Mouse (Mus musculus): ENCODE data around the gene Dapk2. TPM values are rescaled to one million over a fixed set of nuclear protein-coding genes. Genes with fewer than 3 reads are reported as not detected.
A peak's percentile ranks its signal among the peaks of the same experiment; 100 is the strongest.

The Dapk2 gene
- polyA plus RNA-seq, 1 experiment from 2014 or later: 4.4 TPM

- DNase-seq (ENCODE audit: low spot score) (no peak), ATAC-seq (replicated peaks; ENCODE audit: low FRiP score, low TSS enrichment, low read depth) (no peak)
- no peak overlapping the region for H3K27ac ChIP-seq (ENCODE audit: low read depth)
- H3K4me3 ChIP-seq (ENCODE audit: low read depth, low read length): no peak overlapping the region
- no peaks in the 10 kb centered on the region for H3K4me1 ChIP-seq (replicated peaks; ENCODE audit: control insufficient read depth, insufficient read depth, low read length)
- 85% methylated on average over 9 of the region's 9 CpGs for WGBS
- peaks cover 14% of the 10 kb centered on the region; the same call in 1 of the 2 replicates for H3K27me3 ChIP-seq (replicated peaks; ENCODE audit: control insufficient read depth, insufficient read depth, low read length)
- H3K9me3 ChIP-seq (ENCODE audit: control insufficient read depth, low read length): no peaks in the 10 kb centered on the region
- no peaks in the 10 kb centered on the region for H3K36me3 ChIP-seq (ENCODE audit: control insufficient read depth, insufficient read depth, low read length)
- H3K4me2 ChIP-seq (ENCODE audit: low read length): no peak overlapping the region
- H3K9ac ChIP-seq (ENCODE audit: low read length): no peak overlapping the region
Measured at GRCm38 (mm10) chr9:66154013-66154412, 4.0 kb upstream of the Dapk2 start.

- Histone ChIP-seq H3K4me2 (ENCODE audit: low read length) (no peak overlapping the region), H3K27me3 (replicated peaks; ENCODE audit: control insufficient read depth, insufficient read depth, low read length) (peaks cover 16% of the 10 kb centered on the region; the same call in 1 of the 2 replicates), H3K4me1 (replicated peaks; ENCODE audit: control insufficient read depth, insufficient read depth, low read length) (no peaks in the 10 kb centered on the region), H3K9me3 (ENCODE audit: control insufficient read depth, low read length) (no peaks in the 10 kb centered on the region), H3K36me3 (ENCODE audit: control insufficient read depth, insufficient read depth, low read length) (no peaks in the 10 kb centered on the region), H3K9ac (ENCODE audit: low read length) (no peak overlapping the region), H3K4me3 (ENCODE audit: low read depth, low read length) (no peak overlapping the region), H3K27ac (ENCODE audit: low read depth) (no peak overlapping the region)
- WGBS: 61% methylated on average over 1 of the region's 1 CpGs
- ATAC-seq (replicated peaks; ENCODE audit: low FRiP score, low TSS enrichment, low read depth) (no peak), DNase-seq (ENCODE audit: low spot score) (no peak)
Measured at GRCm38 (mm10) chr9:66155534-66155933, 2.5 kb upstream of the Dapk2 start.

GRCm38 (mm10) chr9:66158885-66159430 is 935 bp downstream of the Dapk2 start:
- 86% methylated on average over 6 of the region's 6 CpGs for WGBS
- no peak for DNase-seq (ENCODE audit: low spot score)
- H3K4me3 ChIP-seq (ENCODE audit: low read depth, low read length): peak overlapping the region; percentile 39; the same call in 1 of the 2 replicates
- H3K27me3 ChIP-seq (replicated peaks; ENCODE audit: control insufficient read depth, insufficient read depth, low read length): peaks cover 16% of the 10 kb centered on the region; the same call in 1 of the 2 replicates
- no peak for ATAC-seq (replicated peaks; ENCODE audit: low FRiP score, low TSS enrichment, low read depth)
- no peak overlapping the region for H3K4me2 ChIP-seq (ENCODE audit: low read length)
- no peaks in the 10 kb centered on the region for H3K9me3 ChIP-seq (ENCODE audit: control insufficient read depth, low read length)
- no peaks in the 10 kb centered on the region for H3K4me1 ChIP-seq (replicated peaks; ENCODE audit: control insufficient read depth, insufficient read depth, low read length)
- no peak overlapping the region for H3K27ac ChIP-seq (ENCODE audit: low read depth)
- no peak overlapping the region for H3K9ac ChIP-seq (ENCODE audit: low read length)
- H3K36me3 ChIP-seq (ENCODE audit: control insufficient read depth, insufficient read depth, low read length): no peaks in the 10 kb centered on the region

- no peak for DNase-seq (ENCODE audit: low spot score)
- no peaks in the 10 kb centered on the region for H3K9me3 ChIP-seq (ENCODE audit: control insufficient read depth, low read length)
- H3K4me3 ChIP-seq (ENCODE audit: low read depth, low read length): no peak overlapping the region
- H3K27me3 ChIP-seq (replicated peaks; ENCODE audit: control insufficient read depth, insufficient read depth, low read length): peaks cover 16% of the 10 kb centered on the region; the same call in 1 of the 2 replicates
- no peak overlapping the region for H3K27ac ChIP-seq (ENCODE audit: low read depth)
- no peak overlapping the region for H3K4me2 ChIP-seq (ENCODE audit: low read length)
- no peak for ATAC-seq (replicated peaks; ENCODE audit: low FRiP score, low TSS enrichment, low read depth)
- H3K36me3 ChIP-seq (ENCODE audit: control insufficient read depth, insufficient read depth, low read length): no peaks in the 10 kb centered on the region
- no peaks in the 10 kb centered on the region for H3K4me1 ChIP-seq (replicated peaks; ENCODE audit: control insufficient read depth, insufficient read depth, low read length)
- H3K9ac ChIP-seq (ENCODE audit: low read length): no peak overlapping the region
- WGBS: 98% methylated on average over 2 of the region's 2 CpGs
Measured at GRCm38 (mm10) chr9:66160155-66160554, 2.1 kb downstream of the Dapk2 start.

- Histone ChIP-seq H3K27me3 (replicated peaks; ENCODE audit: control insufficient read depth, insufficient read depth, low read length) (peaks cover 9% of the 10 kb centered on the region; the same call in 1 of the 2 replicates), H3K36me3 (ENCODE audit: control insufficient read depth, insufficient read depth, low read length) (no peaks in the 10 kb centered on the region), H3K9me3 (ENCODE audit: control insufficient read depth, low read length) (no peaks in the 10 kb centered on the region), H3K27ac (ENCODE audit: low read depth) (no peak overlapping the region), H3K9ac (ENCODE audit: low read length) (no peak overlapping the region), H3K4me1 (replicated peaks; ENCODE audit: control insufficient read depth, insufficient read depth, low read length) (no peaks in the 10 kb centered on the region), H3K4me3 (ENCODE audit: low read depth, low read length) (no peak overlapping the region), H3K4me2 (ENCODE audit: low read length) (no peak overlapping the region)
- no peak for DNase-seq (ENCODE audit: low spot score)
- WGBS: 83% methylated on average over 9 of the region's 9 CpGs
- no peak for ATAC-seq (replicated peaks; ENCODE audit: low FRiP score, low TSS enrichment, low read depth)
Measured at GRCm38 (mm10) chr9:66162995-66163394, 5.0 kb downstream of the Dapk2 start.

GRCm38 (mm10) chr9:66167222-66167621 is 9.2 kb downstream of the Dapk2 start:
- no peak overlapping the region for H3K4me2 ChIP-seq (ENCODE audit: low read length)
- H3K9ac ChIP-seq (ENCODE audit: low read length): no peak overlapping the region
- H3K27ac ChIP-seq (ENCODE audit: low read depth): no peak overlapping the region
- ATAC-seq (replicated peaks; ENCODE audit: low FRiP score, low TSS enrichment, low read depth): no peak
- WGBS: 80% methylated on average over 5 of the region's 5 CpGs
- H3K36me3 ChIP-seq (ENCODE audit: control insufficient read depth, insufficient read depth, low read length): no peaks in the 10 kb centered on the region
- H3K4me3 ChIP-seq (ENCODE audit: low read depth, low read length): no peak overlapping the region
- no peaks in the 10 kb centered on the region for H3K27me3 ChIP-seq (replicated peaks; ENCODE audit: control insufficient read depth, insufficient read depth, low read length)
- no peaks in the 10 kb centered on the region for H3K9me3 ChIP-seq (ENCODE audit: control insufficient read depth, low read length)
- H3K4me1 ChIP-seq (replicated peaks; ENCODE audit: control insufficient read depth, insufficient read depth, low read length): 0 out of 2 replicates have a peak, but pooled peaks cover 2% of the 10 kb centered on the region
- no peak for DNase-seq (ENCODE audit: low spot score)

GRCm38 (mm10) chr9:66168233-66168632 is 10.2 kb downstream of the Dapk2 start:
- ATAC-seq (replicated peaks; ENCODE audit: low FRiP score, low TSS enrichment, low read depth): no peak
- Histone ChIP-seq H3K4me3 (ENCODE audit: low read depth, low read length) (no peak overlapping the region), H3K9ac (ENCODE audit: low read length) (no peak overlapping the region), H3K4me1 (replicated peaks; ENCODE audit: control insufficient read depth, insufficient read depth, low read length) (0 out of 2 replicates have a peak, but pooled peaks cover 2% of the 10 kb centered on the region), H3K4me2 (ENCODE audit: low read length) (no peak overlapping the region), H3K27ac (ENCODE audit: low read depth) (no peak overlapping the region), H3K36me3 (ENCODE audit: control insufficient read depth, insufficient read depth, low read length) (no peaks in the 10 kb centered on the region), H3K9me3 (ENCODE audit: control insufficient read depth, low read length) (no peaks in the 10 kb centered on the region), H3K27me3 (replicated peaks; ENCODE audit: control insufficient read depth, insufficient read depth, low read length) (no peaks in the 10 kb centered on the region)
- DNase-seq (ENCODE audit: low spot score): no peak
- 13% methylated on average over 1 of the region's 1 CpGs for WGBS

GRCm38 (mm10) chr9:66170506-66170905 is 12.5 kb downstream of the Dapk2 start:
- H3K9ac ChIP-seq (ENCODE audit: low read length): no peak overlapping the region
- H3K4me2 ChIP-seq (ENCODE audit: low read length): no peak overlapping the region
- no peaks in the 10 kb centered on the region for H3K36me3 ChIP-seq (ENCODE audit: control insufficient read depth, insufficient read depth, low read length)
- H3K27ac ChIP-seq (ENCODE audit: low read depth): no peak overlapping the region
- DNase-seq (ENCODE audit: low spot score): no peak
- WGBS: 54% methylated on average over 5 of the region's 5 CpGs
- H3K4me3 ChIP-seq (ENCODE audit: low read depth, low read length): no peak overlapping the region
- no peak for ATAC-seq (replicated peaks; ENCODE audit: low FRiP score, low TSS enrichment, low read depth)
- no peaks in the 10 kb centered on the region for H3K9me3 ChIP-seq (ENCODE audit: control insufficient read depth, low read length)
- no peaks in the 10 kb centered on the region for H3K27me3 ChIP-seq (replicated peaks; ENCODE audit: control insufficient read depth, insufficient read depth, low read length)
- H3K4me1 ChIP-seq (replicated peaks; ENCODE audit: control insufficient read depth, insufficient read depth, low read length): 0 out of 2 replicates have a peak, but pooled peaks cover 2% of the 10 kb centered on the region

GRCm38 (mm10) chr9:66171275-66171921 is 13.4 kb downstream of the Dapk2 start:
- Histone ChIP-seq H3K4me1 (replicated peaks; ENCODE audit: control insufficient read depth, insufficient read depth, low read length) (0 out of 2 replicates have a peak, but pooled peaks cover 2% of the 10 kb centered on the region), H3K27me3 (replicated peaks; ENCODE audit: control insufficient read depth, insufficient read depth, low read length) (no peaks in the 10 kb centered on the region), H3K9ac (ENCODE audit: low read length) (no peak overlapping the region), H3K4me2 (ENCODE audit: low read length) (no peak overlapping the region), H3K9me3 (ENCODE audit: control insufficient read depth, low read length) (no peaks in the 10 kb centered on the region), H3K36me3 (ENCODE audit: control insufficient read depth, insufficient read depth, low read length) (no peaks in the 10 kb centered on the region), H3K4me3 (ENCODE audit: low read depth, low read length) (no peak overlapping the region), H3K27ac (ENCODE audit: low read depth) (no peak overlapping the region)
- DNase-seq (ENCODE audit: low spot score) (no peak), ATAC-seq (replicated peaks; ENCODE audit: low FRiP score, low TSS enrichment, low read depth) (no peak)
- 57% methylated on average over 12 of the region's 12 CpGs for WGBS
